Mouse (Mus musculus) myocyte (in vitro differentiated cells): ENCODE measurements around the gene Lrrc59.

Source experiments
- CEBPB ChIP-seq: IDR thresholded peaks from 2 replicates; pipeline ENCODE4 v1.6.1; 2011; ENCODE audit warnings: mild to moderate bottlenecking, moderate library complexity; ENCODE audit not compliant: poor library complexity, insufficient read depth, severe bottlenecking
- E2F4 ChIP-seq: IDR thresholded peaks from one replicate; pipeline ENCODE4 v1.6.1; 2011; ENCODE audit warnings: mild to moderate bottlenecking, control low read depth, moderate library complexity; ENCODE audit not compliant: insufficient read depth
- MAX ChIP-seq: IDR thresholded peaks from one replicate; pipeline ENCODE4 v1.6.1; 2011; ENCODE audit warnings: low read depth, mild to moderate bottlenecking, control low read depth
- MYOD1 ChIP-seq, 3 experiments: IDR thresholded peaks; one replicate each; pipeline ENCODE4 v1.6.1; 2011; ENCODE audit warnings: control low read depth in 2 of 3, low read depth in 2 of 3, mild to moderate bottlenecking in 2 of 3, moderate library complexity in 1 of 3; ENCODE audit not compliant: insufficient read length in 2 of 3, control insufficient read depth in 1 of 3
- MYOG ChIP-seq, 3 experiments: IDR thresholded peaks; one replicate each; pipeline ENCODE4 v1.6.1; 2011; ENCODE audit warnings: control low read depth in 2 of 3, low read depth in 2 of 3, mild to moderate bottlenecking in 2 of 3; ENCODE audit not compliant: insufficient read length in 2 of 3, control insufficient read depth in 1 of 3, insufficient read depth in 1 of 3
- POLR2A ChIP-seq: IDR thresholded peaks from one replicate; pipeline ENCODE4 v1.6.1; 2011; ENCODE audit warnings: low read depth, mild to moderate bottlenecking, control low read depth, moderate library complexity; ENCODE audit not compliant: insufficient read length
- POLR2AphosphoS2 ChIP-seq: IDR thresholded peaks from one replicate; pipeline ENCODE4 v1.6.1; 2011; ENCODE audit warnings: low read depth, control low read depth; ENCODE audit not compliant: insufficient read length
- SRF ChIP-seq: IDR thresholded peaks from one replicate; pipeline ENCODE4 v1.6.1; 2011; ENCODE audit warnings: low read depth; ENCODE audit not compliant: control insufficient read depth, insufficient read length
- TCF12 ChIP-seq: IDR thresholded peaks from one replicate; pipeline ENCODE4 v1.6.1; 2011; ENCODE audit warnings: mild to moderate bottlenecking, control low read depth; ENCODE audit not compliant: poor library complexity, insufficient read depth, severe bottlenecking
- TCF3 ChIP-seq: IDR thresholded peaks from one replicate; pipeline ENCODE4 v1.6.1; 2011; ENCODE audit warnings: low read depth, control low read depth; ENCODE audit not compliant: insufficient read length
- USF1 ChIP-seq: IDR thresholded peaks from one replicate; pipeline ENCODE4 v1.6.1; 2011; ENCODE audit warnings: low read depth, mild to moderate bottlenecking, control low read depth, moderate library complexity

- TF ChIP-seq POLR2A (no peak), TCF3 (no peak), POLR2AphosphoS2 (no peak), TCF12 (no peak), SRF (no peak), MAX (no peak), E2F4 (no peak), CEBPB (no peak), MYOG (IDR thresholded peaks at IDR 0.05; ENCODE audit: control insufficient read depth in 1 of 3, insufficient read depth in 1 of 3, insufficient read length in 2 of 3, low read depth in 2 of 3) (no peak), MYOD1 (IDR thresholded peaks at IDR 0.05; ENCODE audit: control insufficient read depth in 1 of 3, insufficient read length in 2 of 3, low read depth in 2 of 3) (no peak), USF1 (no peak)
These were observed 35.7 kb downstream of the Lrrc59 start for GRCm38 (mm10) chr11:94665281-94665680.
